Mouse (Mus musculus) retina, postnatal 7 days (tissue): ENCODE measurements around the gene Slc35g1.

Experiments used
- DNase-seq: peaks from one replicate; pipeline ENCODE4 v3.0.0-alpha.2; 2012; ENCODE audit warnings: low read depth, low spot score

The Slc35g1 gene

GRCm38 (mm10) chr19:38387835-38388234, 7.9 kb upstream of the Slc35g1 start:
- DNase-seq, result no peak

DNA sequence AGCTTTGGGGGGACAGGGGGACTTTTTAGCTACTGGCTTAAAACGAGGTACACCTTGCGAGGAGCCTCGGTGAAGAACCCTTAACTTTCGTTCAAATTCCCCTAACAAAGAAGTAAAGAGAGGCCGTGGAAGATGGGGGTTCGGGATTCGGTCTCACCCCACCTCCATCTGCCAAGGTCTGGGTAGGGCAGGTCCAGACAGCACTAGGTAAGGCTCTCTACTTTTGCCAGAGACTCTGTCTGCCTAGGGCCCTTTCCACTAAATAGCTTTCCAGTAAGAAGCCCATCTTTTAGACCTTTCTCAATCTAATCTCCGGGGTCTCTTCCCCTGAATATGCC, 822 bp downstream of the Slc35g1 start:
- no peak for DNase-seq

DNA sequence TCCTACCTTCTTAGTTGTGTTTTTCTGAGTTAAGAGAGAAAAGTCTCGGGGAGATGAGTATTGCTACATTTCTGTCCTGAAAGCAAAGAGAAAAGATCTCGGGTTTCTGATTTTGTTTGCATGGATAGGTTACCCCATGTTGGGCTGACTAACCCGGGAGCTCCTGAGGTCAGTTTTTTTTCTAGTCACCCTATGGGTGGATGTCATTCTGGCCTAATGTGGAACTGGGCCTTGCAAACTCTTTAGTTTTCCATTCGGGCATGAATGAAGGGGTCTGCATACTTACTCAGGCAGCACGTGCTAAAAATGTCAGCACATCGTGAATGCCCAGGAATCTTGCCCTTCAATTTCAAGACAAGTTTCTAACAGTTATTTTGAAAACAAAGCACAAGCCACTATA, 1.2 kb downstream of the Slc35g1 start:
- DNase-seq, result no peak

DNA sequence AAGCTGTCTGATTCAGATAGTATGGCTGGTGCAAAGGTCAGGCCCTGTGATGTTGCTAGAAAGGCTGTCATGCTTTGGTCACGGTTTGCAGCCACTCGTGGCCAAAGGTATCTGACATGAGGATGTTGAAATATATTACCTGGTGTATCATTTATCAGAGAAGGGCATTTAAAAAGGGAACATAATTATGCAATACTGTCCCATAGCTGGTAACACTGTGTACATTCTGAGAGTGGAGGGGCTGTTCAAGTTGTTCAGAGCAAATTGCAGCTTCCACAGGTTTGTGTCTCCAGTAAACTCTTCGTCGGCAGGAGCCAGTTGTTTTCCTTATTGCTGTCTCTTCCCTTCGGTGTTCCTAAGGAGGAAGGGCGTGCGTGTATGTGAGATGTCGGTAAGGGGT, 3.2 kb downstream of the Slc35g1 start:
- DNase-seq, result no peak

- no peak for DNase-seq
Observed at GRCm38 (mm10) chr19:38400851-38401250, 5.1 kb downstream of the Slc35g1 start.

- no peak for DNase-seq
Observed at GRCm38 (mm10) chr19:38401416-38401815, 5.6 kb downstream of the Slc35g1 start.

GRCm38 (mm10) chr19:38410357-38411056, 14.7 kb downstream of the Slc35g1 start:
- DNase-seq, result no peak

DNA sequence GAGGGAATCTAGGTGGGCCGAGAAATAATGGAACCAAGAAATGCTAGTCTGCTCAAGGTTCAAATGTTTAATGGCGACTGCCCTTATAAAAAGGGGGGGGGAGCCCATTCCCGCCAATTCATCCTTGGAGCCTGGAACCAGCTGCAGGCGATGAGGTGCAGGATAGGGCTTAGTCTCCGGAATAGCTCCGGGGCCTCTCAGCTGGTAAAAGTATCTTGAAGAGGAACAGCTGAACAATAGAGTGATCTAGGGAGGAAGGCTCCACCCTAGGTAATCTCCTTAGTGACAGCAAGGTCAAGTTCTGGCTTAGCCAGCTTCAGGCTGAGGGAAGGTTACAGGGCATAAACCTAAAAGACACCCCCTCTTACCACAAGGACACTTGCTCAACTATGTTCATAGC, 18.1 kb downstream of the Slc35g1 start:
- no peak for DNase-seq

GRCm38 (mm10) chr19:38418819-38419423, 23.1 kb downstream of the Slc35g1 start:
- no peak for DNase-seq

GRCm38 (mm10) chr19:38420751-38421295, 25.0 kb downstream of the Slc35g1 start:
- no peak for DNase-seq

DNA sequence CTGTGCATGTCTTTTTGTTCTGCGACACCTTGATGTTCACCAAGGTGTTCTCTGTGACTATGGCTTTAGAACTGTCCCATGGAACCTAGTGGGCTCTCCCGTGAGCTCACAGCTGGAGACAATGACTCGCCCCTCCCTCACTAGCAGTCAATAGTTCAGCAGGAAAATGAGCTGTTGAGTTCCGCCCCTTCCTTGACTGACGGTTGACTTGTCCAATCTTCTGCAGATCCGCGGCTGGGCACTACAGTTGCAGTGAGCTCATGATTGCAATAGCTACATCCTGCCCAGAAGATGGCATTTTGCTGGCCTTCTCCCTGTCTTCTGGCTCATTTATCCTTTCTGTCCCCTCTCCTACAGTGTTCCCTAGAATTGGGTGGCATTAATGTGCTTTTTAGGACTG, 25.7 kb downstream of the Slc35g1 start:
- DNase-seq, result no peak

GRCm38 (mm10) chr19:38422926-38423325, 27.1 kb downstream of the Slc35g1 start:
- DNase-seq, result no peak

- DNase-seq, result peak; percentile 19
Observed at GRCm38 (mm10) chr19:38423884-38424283, 28.1 kb downstream of the Slc35g1 start.

DNA sequence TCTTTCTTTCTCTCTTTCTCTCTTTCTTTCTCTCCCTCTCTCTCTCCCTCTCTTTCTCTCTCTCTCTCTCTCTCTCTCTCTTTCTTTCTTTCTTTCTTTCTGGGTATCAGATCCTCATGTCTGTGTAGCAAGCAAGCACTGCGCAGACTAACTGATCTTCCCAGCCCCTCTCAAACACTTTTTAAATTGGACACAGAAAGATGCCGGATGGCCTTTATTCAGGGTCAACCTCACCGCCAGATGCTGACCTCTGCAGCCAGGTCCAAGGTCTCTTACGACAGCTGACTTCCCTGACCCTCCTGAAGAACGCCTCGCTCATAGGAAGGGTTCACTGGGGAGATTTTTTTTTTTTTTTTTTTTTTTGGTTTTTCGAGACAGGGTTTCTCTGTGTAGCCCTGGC, 28.8 kb downstream of the Slc35g1 start:
- DNase-seq, result no peak

DNA sequence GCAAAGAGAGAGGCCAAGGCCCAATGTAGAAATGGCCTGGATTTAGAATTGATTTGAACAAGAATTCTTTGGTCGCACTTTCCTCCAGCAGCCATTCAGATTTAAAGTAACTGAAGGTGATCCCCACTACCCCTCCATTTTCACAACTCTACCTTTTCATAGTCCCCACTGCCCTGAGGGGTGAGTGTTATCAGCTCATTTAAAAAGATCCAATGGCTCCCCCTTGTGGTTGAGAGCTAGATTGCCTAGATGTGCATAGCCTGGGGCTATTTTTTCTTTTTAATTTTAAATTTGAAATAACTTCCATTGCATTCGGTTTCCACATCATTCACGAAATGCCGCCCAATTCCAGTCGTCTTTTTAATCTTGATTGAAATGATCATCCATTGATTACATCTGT, 33.5 kb downstream of the Slc35g1 start:
- peak; percentile 43 for DNase-seq

GRCm38 (mm10) chr19:38430475-38430874, 34.7 kb downstream of the Slc35g1 start:
- no peak for DNase-seq

GRCm38 (mm10) chr19:38431326-38431725, 35.5 kb downstream of the Slc35g1 start:
- no peak for DNase-seq

DNA sequence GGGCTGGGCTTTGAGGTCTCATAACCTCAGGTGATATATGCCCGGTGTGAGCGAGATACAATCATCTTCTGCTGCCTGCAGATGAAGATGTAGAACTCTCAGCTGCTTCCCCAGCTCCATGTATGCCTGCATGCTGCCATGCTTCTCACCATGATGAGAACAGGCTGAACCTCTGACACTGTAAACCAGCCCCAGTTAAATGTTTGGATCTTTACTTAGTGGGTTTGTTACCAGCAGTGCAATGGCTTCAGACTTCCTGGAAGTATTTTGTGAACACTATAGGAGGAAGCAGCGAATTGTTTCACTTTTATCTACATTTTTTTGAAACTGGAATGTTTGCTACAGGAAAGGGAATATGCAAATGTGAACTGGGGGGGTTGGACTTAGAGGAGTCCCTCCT, 36.2 kb downstream of the Slc35g1 start:
- no peak for DNase-seq

- DNase-seq, result no peak
Observed at GRCm38 (mm10) chr19:38433381-38433780, 37.6 kb downstream of the Slc35g1 start.

- no peak for DNase-seq
Observed at GRCm38 (mm10) chr19:38435221-38435620, 39.4 kb downstream of the Slc35g1 start.

- DNase-seq, result no peak
Observed at GRCm38 (mm10) chr19:38441860-38442259, 46.1 kb downstream of the Slc35g1 start.

DNA sequence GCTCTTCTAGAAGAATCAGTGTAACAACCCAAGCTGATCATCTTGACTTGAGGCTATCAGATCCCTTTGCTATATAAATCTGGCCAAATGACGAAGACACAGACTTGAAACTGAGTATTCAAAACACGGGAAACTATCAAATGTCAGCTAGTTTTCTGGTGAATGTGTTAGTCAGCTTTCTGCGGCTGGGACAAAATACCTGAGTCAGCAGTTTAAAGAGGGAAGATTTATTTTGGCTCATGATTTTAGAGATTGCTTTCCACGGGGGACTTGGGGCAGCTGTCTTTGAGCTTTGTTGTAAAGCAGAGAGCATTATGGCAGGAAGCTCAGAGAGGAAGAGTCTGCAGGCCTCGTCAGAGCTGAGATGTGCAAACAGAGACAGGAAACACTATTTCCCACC, 50.0 kb downstream of the Slc35g1 start:
- DNase-seq, result no peak
